Mouse (Mus musculus): Measurements from ENCODE around the gene Ptges2. TPM values are rescaled to one million over a fixed set of nuclear protein-coding genes. Genes with fewer than 3 reads are reported as not detected.

The Ptges2 gene
- total RNA-seq, 2 experiments from 2014 or later: 38.1 to 40.7 TPM

GRCm38 (mm10) chr2:32415801-32416200 is 20.1 kb downstream of the Ptges2 start:
- no peak for DNase-seq

- no peak for DNase-seq
These were observed 20.9 kb downstream of the Ptges2 start for GRCm38 (mm10) chr2:32416556-32416955.

- DNase-seq: no peak
These were observed 21.8 kb downstream of the Ptges2 start for GRCm38 (mm10) chr2:32417486-32417885.

- no peak for DNase-seq
These were observed 22.9 kb downstream of the Ptges2 start for GRCm38 (mm10) chr2:32418430-32419151.

- peak; percentile 65 for DNase-seq
These were observed 23.7 kb downstream of the Ptges2 start for GRCm38 (mm10) chr2:32419359-32419758.

- no peak for DNase-seq
These were observed 24.4 kb downstream of the Ptges2 start for GRCm38 (mm10) chr2:32420066-32420608.

- no peak for DNase-seq
These were observed 25.0 kb downstream of the Ptges2 start for GRCm38 (mm10) chr2:32420647-32421046.

- no peak for DNase-seq
These were observed 26.2 kb downstream of the Ptges2 start for GRCm38 (mm10) chr2:32421851-32422251.

GRCm38 (mm10) chr2:32423481-32424331 is 28.0 kb downstream of the Ptges2 start:
- peak; percentile 36 for DNase-seq

GRCm38 (mm10) chr2:32424796-32425195 is 29.1 kb downstream of the Ptges2 start:
- no peak for DNase-seq

GRCm38 (mm10) chr2:32425568-32425967 is 29.9 kb downstream of the Ptges2 start:
- DNase-seq: no peak

- DNase-seq: no peak
These were observed 30.4 kb downstream of the Ptges2 start for GRCm38 (mm10) chr2:32426141-32426540.

- DNase-seq: no peak
These were observed 32.0 kb downstream of the Ptges2 start for GRCm38 (mm10) chr2:32427720-32428119.

- no peak for DNase-seq
These were observed 32.6 kb downstream of the Ptges2 start for GRCm38 (mm10) chr2:32428262-32428722.

GRCm38 (mm10) chr2:32429215-32429891 is 33.7 kb downstream of the Ptges2 start:
- DNase-seq: no peak

GRCm38 (mm10) chr2:32430701-32431676 is 35.3 kb downstream of the Ptges2 start:
- DNase-seq: peak; percentile 64

- DNase-seq: no peak
These were observed 41.1 kb downstream of the Ptges2 start for GRCm38 (mm10) chr2:32436686-32437372.

GRCm38 (mm10) chr2:32437612-32438166 is 42.0 kb downstream of the Ptges2 start:
- DNase-seq: no peak

- DNase-seq: no peak
These were observed 43.0 kb downstream of the Ptges2 start for GRCm38 (mm10) chr2:32438733-32439132.

GRCm38 (mm10) chr2:32439177-32439576 is 43.5 kb downstream of the Ptges2 start:
- DNase-seq: no peak

Measured in gastrocnemius, postnatal 10 days (tissue).